Mouse (Mus musculus): Measurements from ENCODE around the gene Dnajb12. TPM values are rescaled to one million over a fixed set of nuclear protein-coding genes. Genes with fewer than 3 reads are reported as not detected.

Gene Dnajb12
- polyA plus RNA-seq (2015; fragmentation: Nextera tagmentation; extraction: Ambion mirVana) = 17.8 and 23.3 TPM in 2 replicates

DNA sequence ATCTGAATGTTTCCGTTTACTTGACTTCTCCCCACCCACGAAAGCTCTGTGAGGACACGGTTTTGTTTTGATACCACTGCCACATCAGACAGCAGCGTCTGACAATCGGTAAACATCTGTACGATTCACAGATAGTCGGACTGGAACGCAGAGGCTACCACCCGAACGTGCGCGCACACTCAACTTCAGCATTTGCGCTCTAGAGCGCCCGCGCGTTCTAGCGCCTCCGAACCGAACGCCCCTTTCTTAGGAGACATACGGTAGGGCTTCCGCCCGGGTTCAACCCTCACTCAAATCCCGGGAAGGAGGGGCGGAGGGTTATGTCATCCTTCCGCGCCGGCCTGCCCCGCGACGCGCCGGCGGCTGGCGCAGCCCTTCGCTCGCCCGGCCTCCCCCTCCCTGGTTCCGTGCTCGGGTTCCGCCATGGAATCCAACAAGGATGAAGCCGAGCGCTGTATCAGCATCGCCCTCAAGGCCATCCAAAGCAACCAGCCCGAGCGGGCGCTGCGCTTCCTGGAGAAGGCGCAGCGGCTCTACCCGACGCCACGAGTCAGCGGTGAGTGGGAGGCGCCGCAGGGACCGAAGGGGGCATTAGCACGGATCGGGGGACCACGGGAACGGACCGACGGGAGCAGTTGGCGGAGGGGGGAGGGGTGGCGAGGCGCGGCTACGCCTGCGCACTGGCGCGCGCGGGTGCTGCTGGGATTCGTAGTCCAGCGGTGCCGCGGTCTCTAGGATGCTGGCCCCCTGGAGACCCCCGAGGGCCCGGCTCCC is at the start of gene Dnajb12:
Dnajb12 (plus strand) TSS at position 302 of the 774 bp plus-strand sequence.
- peak within 1 kb of the TSS; percentile 100 for H3K27ac ChIP-seq
- H3K4me1 ChIP-seq (replicated peaks) = peaks cover 15% of the 10 kb centered on the region
- WGBS = under 1% methylated on average over 80 of the region's 80 CpGs

GRCm38 (mm10) chr10:59829886-59830285 is 49.5 kb upstream of the Dnajb12 start:
- Histone ChIP-seq H3K4me1 (replicated peaks) (no peaks in the 10 kb centered on the region), H3K27me3 (no peaks in the 10 kb centered on the region), H3K4me3 (no peak overlapping the region), H3K9me3 (replicated peaks) (no peaks in the 10 kb centered on the region), H3K36me3 (peaks cover 25% of the 10 kb centered on the region), H3K27ac (no peak overlapping the region), H3K4me2 (no peak overlapping the region), H3K9ac (no peak overlapping the region)
- no peak for ATAC-seq (replicated peaks; ENCODE audit: insufficient number of reproducible peaks, insufficient read depth, low FRiP score, low read depth)
- WGBS = 95% methylated on average over 6 of the region's 6 CpGs

More for the DNA sequence above, at the start of gene Dnajb12:
- Histone ChIP-seq H3K27me3 (no peaks in the 10 kb centered on the region), H3K9me3 (replicated peaks) (no peaks in the 10 kb centered on the region), H3K4me3 (peak within 1 kb of the TSS; percentile 87), H3K4me2 (peak within 1 kb of the TSS; percentile 73), H3K9ac (peak within 1 kb of the TSS; percentile 95), H3K36me3 (no peaks in the 10 kb centered on the region)
- peak; percentile 92 for ATAC-seq (replicated peaks; ENCODE audit: insufficient number of reproducible peaks, insufficient read depth, low FRiP score, low read depth)

GRCm38 (mm10) chr10:59831950-59832349 is 47.4 kb upstream of the Dnajb12 start:
- 46% methylated on average over 7 of the region's 7 CpGs for WGBS
- H3K4me2 ChIP-seq = no peak overlapping the region
- H3K9me3 ChIP-seq (replicated peaks) = no peaks in the 10 kb centered on the region

DNA sequence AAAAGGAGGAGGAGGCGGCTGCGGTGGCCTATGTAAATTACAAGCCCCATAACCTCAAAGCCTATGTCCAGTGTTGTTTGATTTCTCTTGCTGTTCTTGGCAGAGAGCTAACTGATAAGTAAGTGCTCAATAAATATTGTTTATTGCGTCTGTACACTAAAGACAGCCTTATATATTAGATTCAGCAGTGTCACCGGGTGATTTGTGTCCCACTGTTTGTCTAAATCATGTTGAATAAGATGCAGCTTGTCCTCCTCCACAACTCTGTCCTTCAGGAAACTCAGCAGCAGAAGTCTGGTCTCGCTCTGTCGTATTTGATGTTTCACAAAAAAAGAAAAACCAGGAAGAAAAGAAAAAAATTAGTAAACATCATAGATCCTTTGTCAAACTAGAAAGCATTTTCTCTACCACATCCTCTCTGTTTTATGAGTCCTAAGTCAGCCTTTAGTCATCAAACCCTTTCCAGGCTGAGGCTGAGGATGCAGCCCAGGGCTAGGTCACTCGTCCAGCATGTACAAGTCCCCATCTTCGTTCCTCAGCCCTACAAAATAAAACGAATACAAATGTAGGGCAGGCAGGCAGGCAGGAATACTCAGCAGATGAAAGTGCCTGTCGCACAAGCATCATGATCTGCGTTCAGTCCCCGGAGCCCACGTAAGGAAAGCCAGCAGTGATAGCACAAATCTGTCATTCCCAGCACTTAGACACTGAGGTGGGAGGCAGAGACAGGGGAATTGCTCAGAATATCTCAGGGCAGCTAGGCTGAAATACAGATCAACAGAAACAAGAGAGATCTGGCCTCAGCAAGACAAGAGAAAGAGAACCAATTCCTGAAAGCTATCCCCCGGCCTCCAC is 43.8 kb upstream of the Dnajb12 start:
- ATAC-seq (replicated peaks; ENCODE audit: insufficient number of reproducible peaks, insufficient read depth, low FRiP score, low read depth) = no peak
- Histone ChIP-seq H3K4me1 (replicated peaks) (no peaks in the 10 kb centered on the region), H3K9me3 (replicated peaks) (no peaks in the 10 kb centered on the region), H3K4me2 (no peak overlapping the region), H3K4me3 (no peak overlapping the region), H3K36me3 (no peaks in the 10 kb centered on the region), H3K27me3 (no peaks in the 10 kb centered on the region), H3K27ac (no peak overlapping the region), H3K9ac (no peak overlapping the region)
- 74% methylated on average over 14 of the region's 14 CpGs for WGBS

More at GRCm38 (mm10) chr10:59831950-59832349, 47.4 kb upstream of the Dnajb12 start:
- Histone ChIP-seq H3K27me3 (no peaks in the 10 kb centered on the region), H3K4me1 (replicated peaks) (no peaks in the 10 kb centered on the region), H3K36me3 (peaks cover 25% of the 10 kb centered on the region), H3K9ac (no peak overlapping the region), H3K27ac (no peak overlapping the region), H3K4me3 (no peak overlapping the region)
- no peak for ATAC-seq (replicated peaks; ENCODE audit: insufficient number of reproducible peaks, insufficient read depth, low FRiP score, low read depth)

GRCm38 (mm10) chr10:59837490-59837889 is 41.9 kb upstream of the Dnajb12 start:
- no peaks in the 10 kb centered on the region for H3K27me3 ChIP-seq
- H3K36me3 ChIP-seq = no peaks in the 10 kb centered on the region
- H3K9ac ChIP-seq = no peak overlapping the region
- ATAC-seq (replicated peaks; ENCODE audit: insufficient number of reproducible peaks, insufficient read depth, low FRiP score, low read depth) = no peak
- no peaks in the 10 kb centered on the region for H3K9me3 ChIP-seq (replicated peaks)
- no peak overlapping the region for H3K27ac ChIP-seq
- H3K4me1 ChIP-seq (replicated peaks) = no peaks in the 10 kb centered on the region
- no peak overlapping the region for H3K4me3 ChIP-seq
- H3K4me2 ChIP-seq = no peak overlapping the region
- 90% methylated on average over 5 of the region's 5 CpGs for WGBS

- Histone ChIP-seq H3K4me1 (replicated peaks) (no peaks in the 10 kb centered on the region), H3K27me3 (no peaks in the 10 kb centered on the region), H3K27ac (no peak overlapping the region), H3K36me3 (no peaks in the 10 kb centered on the region), H3K9ac (no peak overlapping the region), H3K4me2 (no peak overlapping the region), H3K4me3 (no peak overlapping the region), H3K9me3 (replicated peaks) (no peaks in the 10 kb centered on the region)
- ATAC-seq (replicated peaks; ENCODE audit: insufficient number of reproducible peaks, insufficient read depth, low FRiP score, low read depth) = no peak
- 94% methylated on average over 8 of the region's 8 CpGs for WGBS
Measured at GRCm38 (mm10) chr10:59841434-59841833, 37.9 kb upstream of the Dnajb12 start.

- Histone ChIP-seq H3K9ac (no peak overlapping the region), H3K4me3 (no peak overlapping the region), H3K27ac (no peak overlapping the region), H3K4me1 (replicated peaks) (no peaks in the 10 kb centered on the region), H3K4me2 (no peak overlapping the region), H3K27me3 (no peaks in the 10 kb centered on the region), H3K36me3 (no peaks in the 10 kb centered on the region), H3K9me3 (replicated peaks) (no peaks in the 10 kb centered on the region)
- ATAC-seq (replicated peaks; ENCODE audit: insufficient number of reproducible peaks, insufficient read depth, low FRiP score, low read depth) = no peak
- 53% methylated on average over 5 of the region's 5 CpGs for WGBS
Measured at GRCm38 (mm10) chr10:59843125-59843524, 36.2 kb upstream of the Dnajb12 start.

DNA sequence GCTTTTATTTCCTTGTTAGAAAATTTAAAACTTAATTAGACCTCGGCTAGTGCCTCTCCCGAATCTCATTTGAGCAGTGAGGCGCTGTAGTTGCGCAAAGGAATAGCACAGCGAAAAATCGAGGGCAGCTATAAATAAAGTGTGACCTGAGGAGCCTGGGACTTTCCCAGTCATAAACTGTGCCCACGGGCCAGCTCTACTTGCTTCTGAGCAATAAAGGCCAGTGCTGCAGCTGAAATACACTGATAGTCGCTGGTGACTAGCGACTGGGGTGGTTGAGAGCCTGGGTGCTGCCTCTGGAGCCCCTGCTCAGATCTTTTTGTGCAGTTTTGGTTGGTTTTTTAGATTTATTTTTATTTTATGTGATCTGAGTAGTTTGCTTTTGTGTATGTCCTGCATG is 34.7 kb upstream of the Dnajb12 start:
- Histone ChIP-seq H3K9ac (no peak overlapping the region), H3K9me3 (replicated peaks) (no peaks in the 10 kb centered on the region), H3K27ac (no peak overlapping the region), H3K4me1 (replicated peaks) (0 out of 2 replicates have a peak, but pooled peaks cover 2% of the 10 kb centered on the region), H3K4me3 (no peak overlapping the region), H3K36me3 (no peaks in the 10 kb centered on the region), H3K27me3 (no peaks in the 10 kb centered on the region), H3K4me2 (no peak overlapping the region)
- ATAC-seq (replicated peaks; ENCODE audit: insufficient number of reproducible peaks, insufficient read depth, low FRiP score, low read depth) = no peak
- 68% methylated on average over 9 of the region's 9 CpGs for whole genome bisulfite sequencing

- no peaks in the 10 kb centered on the region for H3K27me3 ChIP-seq
- no peak overlapping the region for H3K9ac ChIP-seq
- no peak overlapping the region for H3K4me2 ChIP-seq
- no peak for ATAC-seq (replicated peaks; ENCODE audit: insufficient number of reproducible peaks, insufficient read depth, low FRiP score, low read depth)
- 64% methylated on average over 6 of the region's 6 CpGs for WGBS
- H3K27ac ChIP-seq = no peak overlapping the region
- 0 out of 2 replicates have a peak, but pooled peaks cover 2% of the 10 kb centered on the region for H3K4me1 ChIP-seq (replicated peaks)
- H3K9me3 ChIP-seq (replicated peaks) = no peaks in the 10 kb centered on the region
- H3K36me3 ChIP-seq = no peaks in the 10 kb centered on the region
- H3K4me3 ChIP-seq = no peak overlapping the region
Measured at GRCm38 (mm10) chr10:59846416-59846815, 32.9 kb upstream of the Dnajb12 start.

DNA sequence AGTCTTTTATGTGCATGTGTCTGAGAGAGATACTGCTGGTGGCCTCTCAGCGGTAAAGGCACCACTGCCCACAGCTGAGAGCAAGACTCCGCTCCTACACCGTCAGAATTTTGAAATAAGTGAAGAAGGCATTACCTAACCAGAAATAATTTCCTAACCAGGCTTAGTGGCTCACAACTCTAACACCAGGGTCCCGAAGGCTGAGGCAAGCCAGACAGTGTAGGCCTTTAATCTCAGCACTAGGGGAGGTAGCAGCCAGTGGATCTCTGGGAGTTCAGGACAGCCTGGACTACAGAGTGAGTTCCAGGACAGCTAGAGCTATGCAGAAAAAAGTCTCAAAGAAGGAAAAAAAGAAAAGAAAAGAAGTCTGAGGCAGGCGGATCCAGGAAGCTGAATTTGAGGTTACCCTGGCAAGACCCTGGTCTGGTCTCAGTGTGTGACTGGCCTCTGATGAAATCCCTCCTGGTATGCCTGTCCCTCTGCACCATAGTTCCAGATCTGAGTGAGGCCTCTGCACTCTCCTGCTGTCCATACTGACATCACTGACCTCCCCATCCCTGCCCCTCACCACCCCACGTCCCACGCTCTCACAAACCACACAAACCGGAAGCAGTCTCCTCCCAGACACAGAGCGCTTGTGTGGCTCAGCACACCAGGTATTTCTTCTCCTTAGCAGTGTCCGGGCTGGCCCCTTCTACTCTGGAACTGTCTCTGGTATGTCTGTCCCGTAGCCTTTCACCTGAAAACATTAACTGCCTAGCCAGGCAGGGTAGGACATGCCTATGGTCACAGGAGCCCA is 31.1 kb upstream of the Dnajb12 start:
- Histone ChIP-seq H3K4me2 (no peak overlapping the region), H3K36me3 (no peaks in the 10 kb centered on the region), H3K27ac (no peak overlapping the region), H3K9ac (no peak overlapping the region), H3K9me3 (replicated peaks) (no peaks in the 10 kb centered on the region), H3K4me1 (replicated peaks) (0 out of 2 replicates have a peak, but pooled peaks cover 2% of the 10 kb centered on the region), H3K4me3 (no peak overlapping the region), H3K27me3 (no peaks in the 10 kb centered on the region)
- 73% methylated on average over 11 of the region's 11 CpGs for WGBS
- ATAC-seq (replicated peaks; ENCODE audit: insufficient number of reproducible peaks, insufficient read depth, low FRiP score, low read depth) = no peak

DNA sequence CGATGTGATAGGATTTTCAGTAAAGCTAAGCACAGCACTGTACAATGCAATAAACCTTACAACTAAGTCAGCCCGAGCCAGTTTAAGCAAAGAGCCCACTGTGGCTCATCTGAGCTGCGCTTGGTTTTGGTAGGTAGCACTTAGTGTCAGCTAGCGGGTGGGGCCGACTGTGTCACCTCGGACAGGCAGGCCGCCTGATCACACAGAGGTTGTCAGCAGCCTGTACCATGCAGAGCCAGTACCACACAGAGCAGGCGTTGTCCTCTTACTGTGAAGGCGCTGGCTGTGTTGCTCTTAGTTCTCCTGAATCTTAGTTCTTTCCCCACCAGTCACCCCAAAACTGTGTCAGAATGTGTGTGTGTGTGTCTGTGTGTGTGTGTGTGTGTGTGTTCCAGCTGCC is 30.4 kb upstream of the Dnajb12 start:
- no peak overlapping the region for H3K4me2 ChIP-seq
- 57% methylated on average over 9 of the region's 9 CpGs for WGBS
- H3K4me1 ChIP-seq (replicated peaks) = 0 out of 2 replicates have a peak, but pooled peaks cover 2% of the 10 kb centered on the region
- no peak overlapping the region for H3K27ac ChIP-seq
- no peaks in the 10 kb centered on the region for H3K27me3 ChIP-seq
- H3K9me3 ChIP-seq (replicated peaks) = no peaks in the 10 kb centered on the region
- ATAC-seq (replicated peaks; ENCODE audit: insufficient number of reproducible peaks, insufficient read depth, low FRiP score, low read depth) = 0 out of 2 replicates have a peak, but pooled peaks have one; percentile 43
- H3K9ac ChIP-seq = no peak overlapping the region
- no peaks in the 10 kb centered on the region for H3K36me3 ChIP-seq
- H3K4me3 ChIP-seq = no peak overlapping the region
